In genomic region chr7:89459691-89460090, GRCm38 (mm10) we compare ENCODE assay signal across 19 mouse cellular contexts.
"Had no signal": no experiment of that assay in that cellular context is flagged by ENCODE, and none has a peak within 500 bp of the region (broad histone marks: within the 10 kb centered on the region; RNA-seq: fewer than 3 reads in every experiment).

No protein-coding gene starts in this region.

- H3K36me3 ChIP-seq: liver, embryonic 13.5 days; liver, embryonic 15.5 days; lung, embryonic 15.5 days; midbrain, embryonic 10.5 days; midbrain, embryonic 13.5 days; neural tube, embryonic 13.5 days; neural tube, embryonic 15.5 days; stomach, embryonic 15.5 days had no signal

- H3K4me1 ChIP-seq: liver, embryonic 13.5 days; liver, embryonic 15.5 days; midbrain, embryonic 13.5 days; stomach, embryonic 15.5 days had no signal

- H3K27me3 ChIP-seq: liver, embryonic 13.5 days; liver, embryonic 15.5 days; lung, embryonic 15.5 days; midbrain, embryonic 13.5 days; neural tube, embryonic 13.5 days; neural tube, embryonic 15.5 days; stomach, embryonic 15.5 days had no signal

- DNase-seq: liver, embryonic 13.5 days; liver, postnatal 0 days; lung, adult 2 months; lung, postnatal 4 days; right cerebral cortex, postnatal 14 days; thymus, adult 2 months; thymus, postnatal 25 days; thymus, postnatal 4 days had no signal

- H3K9ac ChIP-seq: liver, embryonic 13.5 days; liver, embryonic 15.5 days; liver, postnatal 0 days; lung, embryonic 15.5 days; midbrain, embryonic 13.5 days; neural tube, embryonic 13.5 days; neural tube, embryonic 15.5 days; stomach, embryonic 15.5 days had no signal

- H3K27ac ChIP-seq: liver, embryonic 13.5 days; liver, embryonic 15.5 days; lung, embryonic 15.5 days; midbrain, embryonic 10.5 days; midbrain, embryonic 13.5 days; neural tube, embryonic 13.5 days; neural tube, embryonic 15.5 days; stomach, embryonic 15.5 days; stomach, postnatal 0 days had no signal

- ATAC-seq: liver, postnatal 0 days; lung, postnatal 0 days; midbrain, embryonic 13.5 days; midbrain, embryonic 16.5 days had no signal

- H3K4me2 ChIP-seq: liver, embryonic 13.5 days; liver, embryonic 15.5 days; lung, embryonic 15.5 days; midbrain, embryonic 13.5 days; neural tube, embryonic 13.5 days; neural tube, embryonic 15.5 days; stomach, embryonic 15.5 days had no signal

- H3K9me3 ChIP-seq: liver, embryonic 13.5 days; liver, embryonic 15.5 days; lung, embryonic 15.5 days; midbrain, embryonic 10.5 days; midbrain, embryonic 13.5 days; neural tube, embryonic 13.5 days; neural tube, embryonic 15.5 days; stomach, embryonic 15.5 days had no signal

- H3K4me3 ChIP-seq: liver, embryonic 13.5 days; liver, embryonic 15.5 days; lung, embryonic 15.5 days; midbrain, embryonic 10.5 days; midbrain, embryonic 13.5 days; myocyte; neural tube, embryonic 13.5 days; neural tube, embryonic 15.5 days; stomach, embryonic 15.5 days had no signal
